Mouse (Mus musculus) intestine, embryonic 15.5 days (tissue): Measurements from ENCODE around the gene Ndufb7. TPM values are rescaled to one million over a fixed set of nuclear protein-coding genes. Genes with fewer than 3 reads are reported as not detected.
A peak's percentile ranks its signal among the peaks of the same experiment; 100 is the strongest.
"Not testable (repeated sequence)": the region's sequence is repeated elsewhere in the genome, so short reads cannot be mapped to it uniquely, and the experiment has no call there.

Experiments
- ATAC-seq: fragments of 200-750 bp; cut with Nextera tagmentation; 2 replicates; pipeline ENCODE4 v1.8.0; 2017; ENCODE audit warnings: moderate TSS enrichment, moderate library complexity
- H3K27ac ChIP-seq: fragments of 300-500 bp; sonication (generic); 2 replicates; pipeline ENCODE4 v1.5.1; 2015; ENCODE audit warnings: mild to moderate bottlenecking, inconsistent platforms
- H3K27me3 ChIP-seq: fragments of 300-500 bp; sonication (generic); replicated peaks from 2 replicates; pipeline ENCODE4 v1.6.1; 2015; ENCODE audit warnings: inconsistent platforms
- H3K36me3 ChIP-seq: fragments of 300-500 bp; sonication (generic); 2 replicates; pipeline ENCODE4 v1.6.1; 2015; ENCODE audit warnings: inconsistent platforms
- H3K4me1 ChIP-seq: fragments of 300-500 bp; sonication (generic); replicated peaks from 2 replicates; pipeline ENCODE4 v1.6.1; 2015; ENCODE audit warnings: inconsistent platforms
- H3K4me2 ChIP-seq: fragments of 300-500 bp; sonication (generic); replicated peaks from 2 replicates; pipeline ENCODE4 v1.6.1; 2015; ENCODE audit warnings: mild to moderate bottlenecking, inconsistent platforms
- H3K4me3 ChIP-seq: fragments of 300-500 bp; sonication (generic); replicated peaks from 2 replicates; pipeline ENCODE4 v1.5.1; 2015; ENCODE audit warnings: inconsistent platforms
- H3K9ac ChIP-seq: fragments of 300-500 bp; sonication (generic); 2 replicates; pipeline ENCODE4 v1.6.1; 2015; ENCODE audit warnings: inconsistent platforms
- H3K9me3 ChIP-seq: fragments of 300-500 bp; sonication (generic); 2 replicates; pipeline ENCODE4 v1.6.1; 2016; ENCODE audit warnings: inconsistent platforms
- WGBS: fragments of 180-500 bp; shearing (Covaris S2); methylation state at CpG from one replicate; pipeline ENCODE4 v1.1.7; 2015; 5-methylcytosine and 5-hydroxymethylcytosine counted together
- polyA plus RNA-seq: library from polyadenylated mRNA; unstranded; fragments of >200 nt; fragmentation: Nextera tagmentation; extraction: Ambion mirVana; gene quantifications from 2 replicates; pipeline ENCODE4 v1.2.1, GENCODE M21; 2015

Gene Ndufb7
- 370 and 398 TPM in 2 replicates for polyA plus RNA-seq

- H3K4me1 ChIP-seq = peaks cover 15% of the 10 kb centered on the region
- H3K4me2 ChIP-seq = peak within 1 kb of the TSS; percentile 82
- peak within 1 kb of the TSS; percentile 76 for H3K4me3 ChIP-seq
- peak within 1 kb of the TSS; percentile 61; the same call in 1 of the 2 replicates for H3K27ac ChIP-seq
- peak within 1 kb of the TSS; percentile 72 for H3K9ac ChIP-seq
- H3K9me3 ChIP-seq = no peaks in the 10 kb centered on the region
- under 1% methylated on average over 48 of the region's 48 CpGs for WGBS
- no peaks in the 10 kb centered on the region for H3K27me3 ChIP-seq
- peak; percentile 91 for ATAC-seq
- peaks cover 16% of the 10 kb centered on the region for H3K36me3 ChIP-seq
These were observed at the start of gene Ndufb7 for GRCm38 (mm10) chr8:83566469-83567395. TSS of gene Ndufb7 (plus strand) at chr8:83566671.

- 59% methylated on average over 3 of the region's 3 CpGs for WGBS
- H3K36me3 ChIP-seq = no peaks in the 10 kb centered on the region
- no peak overlapping the region for H3K4me2 ChIP-seq
- no peaks in the 10 kb centered on the region for H3K9me3 ChIP-seq
- no peak for ATAC-seq
- H3K4me3 ChIP-seq = no peak overlapping the region
- no peak overlapping the region for H3K27ac ChIP-seq
- no peaks in the 10 kb centered on the region for H3K4me1 ChIP-seq
- no peak overlapping the region for H3K9ac ChIP-seq
- no peaks in the 10 kb centered on the region for H3K27me3 ChIP-seq
These were observed 46.0 kb upstream of the Ndufb7 start for GRCm38 (mm10) chr8:83520432-83520831.

GRCm38 (mm10) chr8:83520907-83521306 lies 45.6 kb upstream of the Ndufb7 start:
- H3K4me1 ChIP-seq, H3K4me3 ChIP-seq, H3K4me2 ChIP-seq, ATAC-seq, H3K36me3 ChIP-seq, H3K9ac ChIP-seq, H3K27me3 ChIP-seq, H3K9me3 ChIP-seq, H3K27ac ChIP-seq: not testable (repeated sequence)
- 62% methylated on average over 3 of the region's 3 CpGs for WGBS

GRCm38 (mm10) chr8:83521310-83521709 lies 45.2 kb upstream of the Ndufb7 start:
- no peaks in the 10 kb centered on the region for H3K4me1 ChIP-seq
- no peak overlapping the region for H3K4me3 ChIP-seq
- H3K36me3 ChIP-seq = no peaks in the 10 kb centered on the region
- no peak overlapping the region for H3K4me2 ChIP-seq
- H3K27ac ChIP-seq = no peak overlapping the region
- WGBS = 31% methylated on average over 1 of the region's 1 CpGs
- no peak overlapping the region for H3K9ac ChIP-seq
- ATAC-seq = no peak
- H3K27me3 ChIP-seq = no peaks in the 10 kb centered on the region
- H3K9me3 ChIP-seq = no peaks in the 10 kb centered on the region

DNA sequence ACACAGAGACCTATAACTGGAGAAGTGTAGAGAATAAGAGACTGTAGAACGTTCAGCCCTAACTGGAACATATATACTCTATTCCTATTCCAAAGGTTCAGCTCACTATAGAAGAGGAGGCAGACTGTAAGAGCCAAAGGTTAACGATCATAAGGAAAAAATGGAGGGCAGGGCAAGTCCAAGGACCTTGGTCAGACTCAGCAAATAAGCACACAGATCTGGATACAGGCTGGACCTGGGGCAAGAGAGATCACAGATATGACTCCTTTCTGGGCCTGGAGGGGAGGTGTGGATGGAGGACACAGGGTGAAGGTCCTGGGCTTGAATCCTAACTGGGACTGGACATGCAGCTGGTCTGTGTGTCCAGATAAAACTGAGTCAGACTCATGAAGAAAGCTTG lies 31.7 kb upstream of the Ndufb7 start:
- Histone ChIP-seq H3K4me1 (no peaks in the 10 kb centered on the region), H3K4me3 (no peak overlapping the region), H3K9ac (no peak overlapping the region), H3K36me3 (no peaks in the 10 kb centered on the region), H3K27me3 (no peaks in the 10 kb centered on the region), H3K9me3 (no peaks in the 10 kb centered on the region), H3K27ac (no peak overlapping the region), H3K4me2 (no peak overlapping the region)
- ATAC-seq = no peak; the same call in 1 of the 2 replicates
- WGBS = 80% methylated on average over 2 of the region's 2 CpGs

DNA sequence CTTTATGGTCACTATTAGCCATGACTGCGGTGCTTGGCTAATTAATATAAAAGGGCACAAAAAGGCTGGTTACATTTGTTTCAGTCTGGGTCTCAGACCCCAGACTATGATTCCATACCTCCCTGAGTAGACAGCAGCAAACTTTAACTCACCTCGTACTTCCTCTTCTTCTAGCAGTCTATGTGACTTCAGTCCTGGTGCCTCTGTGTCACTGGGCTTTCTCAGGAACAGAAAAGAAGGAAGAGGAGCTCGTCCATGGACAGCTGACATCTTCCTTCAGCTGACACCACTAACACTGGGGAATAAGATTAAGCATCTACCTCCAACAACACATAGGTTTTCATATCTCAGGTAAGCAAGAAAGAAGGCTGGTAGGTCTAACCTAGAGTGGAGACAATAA lies 30.7 kb upstream of the Ndufb7 start, which contains the start of gene Olfr370:
Gene Olfr370 (plus strand): TSS at position 45 of the 400 bp plus-strand sequence.
- 78% methylated on average over 3 of the region's 3 CpGs for WGBS

DNA sequence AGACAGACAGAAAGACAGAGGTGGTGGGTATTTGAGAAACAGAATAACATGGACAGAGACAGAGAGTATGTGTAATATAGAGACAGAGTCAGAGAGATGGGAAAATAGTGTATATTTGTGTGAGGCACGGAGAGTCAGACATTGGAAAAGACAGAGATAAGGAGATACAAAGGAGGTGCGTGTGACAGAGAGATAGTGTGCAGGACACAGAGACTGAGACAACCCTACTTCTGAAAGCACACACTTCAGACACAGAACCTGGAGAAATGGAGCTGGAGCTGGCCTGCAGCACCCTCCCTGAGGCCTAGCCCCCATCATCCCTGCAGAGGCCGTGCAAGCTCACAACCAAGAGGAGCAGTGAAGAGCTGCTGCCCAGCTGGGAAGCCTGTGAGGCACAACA lies 3.8 kb upstream of the Ndufb7 start:
- no peak for ATAC-seq

More for the DNA sequence above, 30.7 kb upstream of the Ndufb7 start, which contains the start of gene Olfr370:
- H3K9ac ChIP-seq = no peak within 1 kb of the TSS
- H3K4me2 ChIP-seq = no peak within 1 kb of the TSS
- no peaks in the 10 kb centered on the region for H3K27me3 ChIP-seq
- no peak within 1 kb of the TSS for H3K4me3 ChIP-seq
- no peak within 1 kb of the TSS for H3K27ac ChIP-seq
- H3K9me3 ChIP-seq = no peaks in the 10 kb centered on the region
- ATAC-seq = no peak
- H3K36me3 ChIP-seq = no peaks in the 10 kb centered on the region
- H3K4me1 ChIP-seq = no peaks in the 10 kb centered on the region

GRCm38 (mm10) chr8:83563246-83563645 lies 3.2 kb upstream of the Ndufb7 start:
- Histone ChIP-seq H3K4me2 (no peak overlapping the region), H3K36me3 (no peaks in the 10 kb centered on the region), H3K4me3 (no peak overlapping the region), H3K27me3 (no peaks in the 10 kb centered on the region), H3K4me1 (peaks cover 11% of the 10 kb centered on the region), H3K27ac (no peak overlapping the region), H3K9me3 (no peaks in the 10 kb centered on the region), H3K9ac (no peak overlapping the region)
- no peak for ATAC-seq
- WGBS = 76% methylated on average over 4 of the region's 4 CpGs

More for the DNA sequence above, 3.8 kb upstream of the Ndufb7 start:
- no peaks in the 10 kb centered on the region for H3K27me3 ChIP-seq
- H3K36me3 ChIP-seq = no peaks in the 10 kb centered on the region
- H3K9ac ChIP-seq = no peak overlapping the region
- no peak overlapping the region for H3K27ac ChIP-seq
- 77% methylated on average over 3 of the region's 3 CpGs for WGBS
- H3K4me3 ChIP-seq = no peak overlapping the region
- H3K4me2 ChIP-seq = no peak overlapping the region
- no peaks in the 10 kb centered on the region for H3K9me3 ChIP-seq
- H3K4me1 ChIP-seq = peaks cover 5% of the 10 kb centered on the region

- Histone ChIP-seq H3K4me3 (no peak overlapping the region), H3K36me3 (0 out of 2 replicates have a peak, but pooled peaks cover 9% of the 10 kb centered on the region), H3K9ac (no peak overlapping the region), H3K9me3 (no peaks in the 10 kb centered on the region), H3K4me2 (no peak overlapping the region), H3K4me1 (peaks cover 15% of the 10 kb centered on the region), H3K27me3 (no peaks in the 10 kb centered on the region), H3K27ac (no peak overlapping the region)
- ATAC-seq = peak; percentile 4; the same call in 1 of the 2 replicates
- 77% methylated on average over 9 of the region's 9 CpGs for WGBS
These were observed 618 bp upstream of the Ndufb7 start for GRCm38 (mm10) chr8:83565731-83566375.

DNA sequence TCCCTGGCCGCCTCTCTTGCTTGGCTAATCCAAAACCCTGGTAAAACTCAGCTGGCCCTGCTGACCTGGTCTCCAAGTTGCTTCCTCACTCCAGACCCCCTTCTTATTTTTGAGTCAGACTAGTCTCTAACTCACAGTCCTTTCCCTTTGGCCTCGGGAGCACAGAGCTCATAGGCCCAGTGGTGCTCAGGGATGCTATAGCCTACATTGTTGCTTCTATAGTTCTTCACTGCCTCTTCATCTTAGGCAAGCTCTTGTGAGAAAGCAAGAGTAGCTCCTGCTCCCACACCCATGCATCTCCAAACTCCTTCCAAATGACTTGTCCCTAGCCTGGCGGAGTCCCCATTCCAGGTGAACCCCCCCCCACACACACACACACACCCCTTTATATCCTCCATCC lies 1.2 kb downstream of the Ndufb7 start:
- Histone ChIP-seq H3K4me3 (peak overlapping the region; percentile 76), H3K4me2 (peak overlapping the region; percentile 82), H3K9ac (peak overlapping the region; percentile 72), H3K36me3 (peaks cover 25% of the 10 kb centered on the region), H3K9me3 (no peaks in the 10 kb centered on the region), H3K4me1 (peaks cover 15% of the 10 kb centered on the region), H3K27ac (no peak overlapping the region), H3K27me3 (no peaks in the 10 kb centered on the region)
- 49% methylated on average over 3 of the region's 3 CpGs for WGBS
- ATAC-seq = no peak

DNA sequence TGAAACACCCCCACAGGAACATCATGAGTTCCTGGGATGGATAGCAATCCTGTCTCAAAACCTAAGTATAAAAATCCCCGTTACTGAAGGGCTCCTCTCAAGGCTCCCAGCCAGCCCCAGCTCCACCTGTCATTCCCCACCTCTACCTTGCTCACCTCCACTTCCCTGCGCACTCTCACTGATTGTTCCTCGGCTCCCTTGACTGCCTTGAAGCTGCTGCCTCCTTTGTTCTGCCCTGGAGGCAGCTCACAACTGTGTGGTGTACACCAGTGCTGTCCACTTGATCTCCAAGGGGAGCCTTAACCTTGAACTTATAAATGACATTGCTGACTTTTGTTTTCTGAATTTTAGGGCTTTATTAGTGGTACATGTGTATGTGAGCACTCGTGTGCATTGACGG lies 1.7 kb downstream of the Ndufb7 start:
- peaks cover 26% of the 10 kb centered on the region for H3K36me3 ChIP-seq
- no peaks in the 10 kb centered on the region for H3K9me3 ChIP-seq
- H3K4me2 ChIP-seq = peak overlapping the region; percentile 82
- ATAC-seq = no peak
- peaks cover 15% of the 10 kb centered on the region for H3K4me1 ChIP-seq
- peak overlapping the region; percentile 76; the same call in 1 of the 2 replicates for H3K4me3 ChIP-seq
- H3K27me3 ChIP-seq = no peaks in the 10 kb centered on the region
- WGBS = 68% methylated on average over 5 of the region's 5 CpGs
- H3K9ac ChIP-seq = peak overlapping the region; percentile 72; the same call in 1 of the 2 replicates
- no peak overlapping the region for H3K27ac ChIP-seq

DNA sequence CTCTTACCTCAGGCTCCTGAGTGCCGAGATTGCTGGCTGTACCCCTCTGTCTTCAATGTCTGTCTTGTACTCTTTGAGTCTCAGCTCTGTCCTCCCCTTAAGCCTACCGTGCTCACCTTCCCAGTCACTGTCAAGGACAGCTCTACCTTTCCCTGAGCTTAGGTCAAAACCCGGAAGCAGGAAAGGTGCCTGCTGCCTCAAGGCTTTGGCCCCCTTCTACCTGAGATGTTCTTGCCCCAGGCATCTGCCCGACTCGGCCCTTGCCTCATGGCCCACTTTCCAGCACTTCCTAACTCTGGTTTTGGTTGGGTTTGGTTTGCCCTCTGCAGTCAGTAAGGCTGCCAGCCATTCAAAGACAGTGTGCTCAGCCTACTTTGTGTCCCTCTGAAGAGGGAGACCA lies 2.3 kb downstream of the Ndufb7 start:
- no peak for ATAC-seq
- Histone ChIP-seq H3K9me3 (no peaks in the 10 kb centered on the region), H3K36me3 (peaks cover 26% of the 10 kb centered on the region), H3K4me1 (peaks cover 15% of the 10 kb centered on the region), H3K4me3 (no peak overlapping the region), H3K4me2 (no peak overlapping the region), H3K27me3 (no peaks in the 10 kb centered on the region), H3K27ac (no peak overlapping the region), H3K9ac (no peak overlapping the region)
- 79% methylated on average over 5 of the region's 5 CpGs for WGBS
